Mouse (Mus musculus): ENCODE measurements around the gene Gpsm3. TPM values are rescaled to one million over a fixed set of nuclear protein-coding genes. Genes with fewer than 3 reads are reported as not detected.

Gene Gpsm3
- polyA plus RNA-seq, 1 experiment from 2014 or later: 4.8 TPM

DNA sequence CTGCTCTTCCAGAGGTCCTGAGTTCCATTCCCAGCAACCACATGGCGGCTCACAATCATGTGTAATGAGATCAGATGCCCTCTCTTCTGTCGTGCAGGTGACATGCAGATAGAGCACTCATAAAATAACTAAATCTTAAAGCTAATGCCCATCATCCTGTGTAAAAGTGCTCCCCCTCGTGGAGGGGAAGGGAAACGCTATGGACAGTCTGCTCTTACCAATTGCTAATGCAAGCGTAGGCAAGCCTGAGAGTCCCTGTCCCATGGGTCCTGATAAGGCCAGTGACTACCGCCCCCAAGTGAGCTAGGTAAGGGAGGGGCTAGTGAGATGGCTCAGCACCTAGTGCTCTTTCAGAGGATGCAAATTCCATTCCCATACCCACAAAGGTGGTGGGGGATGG is 29.4 kb downstream of the Gpsm3 start:
- H3K4me3 ChIP-seq (ENCODE audit: low read depth, low read length): no peak overlapping the region
- 20% methylated on average over 6 of the region's 6 CpGs for WGBS
- DNase-seq (ENCODE audit: low spot score, missing footprints): peak; percentile 93
- H3K9ac ChIP-seq (ENCODE audit: low read length): no peak overlapping the region
- no peak overlapping the region for H3K4me2 ChIP-seq
- peak; percentile 64 for ATAC-seq (ENCODE audit: low FRiP score)
- H3K27ac ChIP-seq (ENCODE audit: low read depth, low read length): no peak overlapping the region
- no peaks in the 10 kb centered on the region for H3K9me3 ChIP-seq (ENCODE audit: control insufficient read depth, low read length)
- no peaks in the 10 kb centered on the region for H3K27me3 ChIP-seq (ENCODE audit: control insufficient read depth, insufficient read depth, low read length)
- H3K4me1 ChIP-seq (ENCODE audit: control insufficient read depth, insufficient read depth, low read length): no peaks in the 10 kb centered on the region
- H3K36me3 ChIP-seq (ENCODE audit: control insufficient read depth, insufficient read depth, low read length): no peaks in the 10 kb centered on the region

DNA sequence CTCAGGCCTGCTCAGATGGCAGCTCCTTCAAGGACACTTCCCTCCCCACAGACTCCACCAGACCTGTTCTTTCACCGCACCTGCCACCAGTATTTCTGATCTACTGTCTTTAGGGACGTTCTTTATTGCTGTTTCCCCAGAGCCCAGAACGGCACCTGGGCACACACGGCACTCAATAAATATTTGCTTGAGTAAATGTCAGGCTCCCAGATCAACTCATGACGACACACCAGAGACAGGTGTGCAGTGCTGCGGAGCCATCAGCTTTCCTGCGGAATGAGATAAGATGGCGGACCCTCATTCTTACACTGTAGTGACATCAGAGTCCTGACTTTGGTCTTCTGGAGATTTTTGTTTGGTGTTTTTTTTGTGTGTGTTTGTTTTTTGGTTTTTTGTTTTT is 31.4 kb downstream of the Gpsm3 start:
- DNase-seq (ENCODE audit: low spot score, missing footprints): no peak

DNA sequence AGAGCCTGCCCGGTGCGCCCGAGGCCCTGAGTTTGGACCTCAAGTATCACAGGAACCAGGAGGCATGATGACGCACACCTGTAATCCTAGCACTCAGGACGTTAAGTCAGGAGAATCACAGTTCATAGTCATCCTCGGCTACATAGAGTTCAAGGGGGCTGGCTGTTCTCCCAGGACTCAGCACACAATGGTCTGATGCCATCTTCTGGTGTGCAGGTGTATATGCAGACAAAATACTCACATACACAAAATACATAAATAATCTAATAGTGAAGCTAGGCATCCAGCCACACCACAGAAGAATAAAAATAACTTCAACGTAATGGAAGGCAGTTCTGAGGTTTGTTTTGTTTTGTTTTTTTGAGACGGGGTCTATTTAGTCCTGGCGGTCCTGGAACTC is 33.6 kb downstream of the Gpsm3 start:
- H3K9me3 ChIP-seq (ENCODE audit: control insufficient read depth, low read length): no peaks in the 10 kb centered on the region
- H3K4me1 ChIP-seq (ENCODE audit: control insufficient read depth, insufficient read depth, low read length): peaks cover 15% of the 10 kb centered on the region
- H3K36me3 ChIP-seq (ENCODE audit: control insufficient read depth, insufficient read depth, low read length): no peaks in the 10 kb centered on the region
- WGBS: 89% methylated on average over 9 of the region's 9 CpGs
- no peak overlapping the region for H3K4me2 ChIP-seq
- no peak overlapping the region for H3K9ac ChIP-seq (ENCODE audit: low read length)
- ATAC-seq (ENCODE audit: low FRiP score) (no peak), DNase-seq (ENCODE audit: low spot score, missing footprints) (no peak)
- no peaks in the 10 kb centered on the region for H3K27me3 ChIP-seq (ENCODE audit: control insufficient read depth, insufficient read depth, low read length)
- H3K4me3 ChIP-seq (ENCODE audit: low read depth, low read length): no peak overlapping the region
- H3K27ac ChIP-seq (ENCODE audit: low read depth, low read length): no peak overlapping the region

More for the DNA sequence above, 31.4 kb downstream of the Gpsm3 start:
- Histone ChIP-seq H3K4me1 (ENCODE audit: control insufficient read depth, insufficient read depth, low read length) (peaks cover 1% of the 10 kb centered on the region), H3K4me2 (no peak overlapping the region), H3K36me3 (ENCODE audit: control insufficient read depth, insufficient read depth, low read length) (no peaks in the 10 kb centered on the region), H3K4me3 (ENCODE audit: low read depth, low read length) (no peak overlapping the region), H3K27ac (ENCODE audit: low read depth, low read length) (no peak overlapping the region), H3K9ac (ENCODE audit: low read length) (no peak overlapping the region), H3K9me3 (ENCODE audit: control insufficient read depth, low read length) (no peaks in the 10 kb centered on the region), H3K27me3 (ENCODE audit: control insufficient read depth, insufficient read depth, low read length) (no peaks in the 10 kb centered on the region)
- ATAC-seq (ENCODE audit: low FRiP score): no peak
- 88% methylated on average over 8 of the region's 8 CpGs for WGBS

DNA sequence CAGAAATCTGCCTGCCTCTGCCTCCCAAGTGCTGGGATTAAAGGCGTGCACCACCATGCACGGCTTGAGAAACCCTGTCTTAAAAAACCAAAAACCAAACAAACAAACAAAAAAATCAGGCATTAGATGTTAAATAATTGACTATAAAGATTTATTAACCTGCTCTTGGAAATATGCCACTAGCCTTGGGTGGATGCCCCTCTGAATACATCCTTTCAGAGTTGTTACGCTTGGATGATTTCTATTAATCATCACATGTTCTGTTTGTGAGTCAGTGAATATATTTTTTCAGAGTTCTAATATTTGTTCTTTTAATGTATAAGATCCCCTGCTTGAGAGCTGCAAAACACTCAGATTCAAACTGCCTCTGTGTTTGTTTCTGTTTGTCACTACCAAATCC is 35.4 kb downstream of the Gpsm3 start:
- H3K27me3 ChIP-seq (ENCODE audit: control insufficient read depth, insufficient read depth, low read length): peaks cover 3% of the 10 kb centered on the region; the same call in 1 of the 2 replicates
- H3K4me2 ChIP-seq: no peak overlapping the region
- no peak for ATAC-seq (ENCODE audit: low FRiP score)
- no peak overlapping the region for H3K4me3 ChIP-seq (ENCODE audit: low read depth, low read length)
- no peak overlapping the region for H3K9ac ChIP-seq (ENCODE audit: low read length)
- no peaks in the 10 kb centered on the region for H3K36me3 ChIP-seq (ENCODE audit: control insufficient read depth, insufficient read depth, low read length)
- peaks cover 30% of the 10 kb centered on the region for H3K4me1 ChIP-seq (ENCODE audit: control insufficient read depth, insufficient read depth, low read length)
- no peaks in the 10 kb centered on the region for H3K9me3 ChIP-seq (ENCODE audit: control insufficient read depth, low read length)
- WGBS: 96% methylated on average over 3 of the region's 3 CpGs
- H3K27ac ChIP-seq (ENCODE audit: low read depth, low read length): no peak overlapping the region
- DNase-seq (ENCODE audit: low spot score, missing footprints): no peak

DNA sequence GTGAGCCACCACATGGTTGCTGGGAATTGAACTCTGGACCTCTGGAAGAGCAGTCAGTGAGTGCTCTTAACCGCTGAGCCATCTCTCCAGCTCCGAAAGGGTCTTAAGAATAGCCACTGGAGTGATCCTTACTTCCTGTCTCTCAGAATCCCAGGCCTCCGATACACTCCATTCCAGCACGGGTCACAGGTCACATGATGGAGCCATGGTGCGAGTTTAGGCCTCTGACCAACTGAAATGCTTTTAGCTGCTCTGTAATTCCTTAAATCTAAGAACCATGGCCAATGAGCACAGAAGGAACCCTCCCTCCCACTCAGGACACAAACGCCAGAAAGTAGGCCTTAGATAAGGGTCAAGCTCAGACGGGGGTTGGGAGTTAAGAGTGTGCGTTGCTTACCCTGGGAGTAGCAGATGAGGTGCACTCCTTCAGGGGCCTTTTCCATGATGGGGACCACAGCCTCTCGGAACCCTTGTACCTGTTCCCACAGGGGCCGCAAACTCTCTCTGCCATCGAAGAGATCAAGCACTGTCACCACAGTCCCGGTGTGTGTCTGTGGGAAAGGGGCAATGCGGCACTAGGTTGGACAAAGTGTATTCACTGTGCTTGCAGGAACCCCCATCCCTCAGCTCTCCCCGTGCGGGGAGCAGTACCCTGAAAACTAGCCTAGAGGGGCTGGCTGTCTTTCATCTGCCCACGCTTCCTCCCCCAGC is 36.6 kb downstream of the Gpsm3 start:
- H3K4me2 ChIP-seq: peak overlapping the region; percentile 73
- peak overlapping the region; percentile 62 for H3K4me3 ChIP-seq (ENCODE audit: low read depth, low read length)
- peaks cover 39% of the 10 kb centered on the region for H3K4me1 ChIP-seq (ENCODE audit: control insufficient read depth, insufficient read depth, low read length)
- no peak for DNase-seq (ENCODE audit: low spot score, missing footprints)
- peaks cover 16% of the 10 kb centered on the region for H3K27me3 ChIP-seq (ENCODE audit: control insufficient read depth, insufficient read depth, low read length)
- no peak for ATAC-seq (ENCODE audit: low FRiP score)
- H3K36me3 ChIP-seq (ENCODE audit: control insufficient read depth, insufficient read depth, low read length): no peaks in the 10 kb centered on the region
- WGBS: 55% methylated on average over 16 of the region's 16 CpGs
- no peak overlapping the region for H3K27ac ChIP-seq (ENCODE audit: low read depth, low read length)
- no peaks in the 10 kb centered on the region for H3K9me3 ChIP-seq (ENCODE audit: control insufficient read depth, low read length)
- H3K9ac ChIP-seq (ENCODE audit: low read length): peak overlapping the region; percentile 64

DNA sequence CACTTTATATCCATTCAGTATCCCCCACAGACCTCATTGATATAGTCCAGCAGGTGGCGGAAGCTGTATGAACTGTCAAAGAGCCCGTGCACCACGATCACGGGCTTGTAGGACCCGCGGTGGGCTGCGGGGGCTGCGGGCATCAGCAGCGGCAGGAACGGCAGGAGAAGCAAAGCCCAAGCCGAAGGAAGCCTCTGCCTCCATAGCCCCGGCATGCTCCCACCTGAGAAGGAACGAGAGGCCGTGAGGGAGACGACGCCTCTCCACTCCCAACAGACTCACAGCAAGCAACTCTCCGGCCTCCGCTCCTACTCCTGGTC is 37.1 kb downstream of the Gpsm3 start:
- Histone ChIP-seq H3K36me3 (ENCODE audit: control insufficient read depth, insufficient read depth, low read length) (no peaks in the 10 kb centered on the region), H3K27me3 (ENCODE audit: control insufficient read depth, insufficient read depth, low read length) (peaks cover 21% of the 10 kb centered on the region), H3K4me3 (ENCODE audit: low read depth, low read length) (peak overlapping the region; percentile 62), H3K27ac (ENCODE audit: low read depth, low read length) (peak overlapping the region; percentile 50), H3K9me3 (ENCODE audit: control insufficient read depth, low read length) (no peaks in the 10 kb centered on the region), H3K9ac (ENCODE audit: low read length) (peak overlapping the region; percentile 64), H3K4me1 (ENCODE audit: control insufficient read depth, insufficient read depth, low read length) (peaks cover 43% of the 10 kb centered on the region), H3K4me2 (peak overlapping the region; percentile 73)
- ATAC-seq (ENCODE audit: low FRiP score) (peak; percentile 10; the same call in 1 of the 2 replicates), DNase-seq (ENCODE audit: low spot score, missing footprints) (no peak)
- 0% methylated on average over 18 of the region's 18 CpGs for WGBS

DNA sequence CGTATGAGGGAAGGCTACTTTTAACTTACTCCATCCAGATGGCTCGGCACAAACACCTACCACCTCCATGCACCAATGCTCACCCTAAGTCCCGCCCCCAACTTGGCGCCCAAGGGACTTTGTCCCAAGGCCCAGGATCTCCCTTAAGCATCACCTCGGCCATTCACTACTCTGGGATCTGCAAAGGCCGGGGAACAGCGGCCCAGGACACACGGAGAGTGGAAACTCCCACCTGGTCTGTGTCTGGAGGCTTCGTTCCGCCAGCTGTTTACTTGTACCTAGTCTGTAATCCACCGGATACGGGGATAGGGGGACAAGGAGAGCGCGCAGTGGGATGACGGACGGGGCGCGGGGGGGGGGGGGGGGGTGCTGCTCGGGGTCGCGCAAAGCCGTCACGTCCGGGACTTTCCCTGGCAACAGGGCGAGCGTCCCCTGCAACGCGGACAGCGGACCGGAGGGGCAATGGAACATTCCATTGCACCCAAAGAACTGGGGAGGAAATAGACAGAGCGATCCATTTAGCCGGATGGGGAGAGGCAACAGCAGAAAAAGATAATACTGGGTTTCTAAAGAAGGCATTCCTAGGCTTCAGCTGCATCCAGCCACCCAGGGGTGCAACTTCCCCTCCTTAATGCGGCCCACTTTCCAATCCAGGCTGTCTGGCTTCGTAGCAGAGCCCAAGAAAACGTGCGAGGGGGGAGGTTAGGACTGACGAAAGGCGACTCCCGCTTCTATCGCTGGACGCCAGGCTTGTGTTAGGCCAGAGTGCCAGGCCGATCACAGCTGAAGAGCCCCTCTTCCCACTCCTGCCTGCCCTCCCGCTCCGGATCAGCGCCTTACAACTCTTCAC is 37.7 kb downstream of the Gpsm3 start:
- Histone ChIP-seq H3K4me1 (ENCODE audit: control insufficient read depth, insufficient read depth, low read length) (peaks cover 47% of the 10 kb centered on the region), H3K9me3 (ENCODE audit: control insufficient read depth, low read length) (no peaks in the 10 kb centered on the region), H3K36me3 (ENCODE audit: control insufficient read depth, insufficient read depth, low read length) (no peaks in the 10 kb centered on the region), H3K9ac (ENCODE audit: low read length) (peak overlapping the region; percentile 64), H3K27ac (ENCODE audit: low read depth, low read length) (peak overlapping the region; percentile 88), H3K4me3 (ENCODE audit: low read depth, low read length) (peak overlapping the region; percentile 62), H3K4me2 (peak overlapping the region; percentile 73), H3K27me3 (ENCODE audit: control insufficient read depth, insufficient read depth, low read length) (peaks cover 25% of the 10 kb centered on the region)
- peak; percentile 82 for ATAC-seq (ENCODE audit: low FRiP score)
- 0% methylated on average over 43 of the region's 45 CpGs for WGBS
- DNase-seq (ENCODE audit: low spot score, missing footprints): peak; percentile 98

DNA sequence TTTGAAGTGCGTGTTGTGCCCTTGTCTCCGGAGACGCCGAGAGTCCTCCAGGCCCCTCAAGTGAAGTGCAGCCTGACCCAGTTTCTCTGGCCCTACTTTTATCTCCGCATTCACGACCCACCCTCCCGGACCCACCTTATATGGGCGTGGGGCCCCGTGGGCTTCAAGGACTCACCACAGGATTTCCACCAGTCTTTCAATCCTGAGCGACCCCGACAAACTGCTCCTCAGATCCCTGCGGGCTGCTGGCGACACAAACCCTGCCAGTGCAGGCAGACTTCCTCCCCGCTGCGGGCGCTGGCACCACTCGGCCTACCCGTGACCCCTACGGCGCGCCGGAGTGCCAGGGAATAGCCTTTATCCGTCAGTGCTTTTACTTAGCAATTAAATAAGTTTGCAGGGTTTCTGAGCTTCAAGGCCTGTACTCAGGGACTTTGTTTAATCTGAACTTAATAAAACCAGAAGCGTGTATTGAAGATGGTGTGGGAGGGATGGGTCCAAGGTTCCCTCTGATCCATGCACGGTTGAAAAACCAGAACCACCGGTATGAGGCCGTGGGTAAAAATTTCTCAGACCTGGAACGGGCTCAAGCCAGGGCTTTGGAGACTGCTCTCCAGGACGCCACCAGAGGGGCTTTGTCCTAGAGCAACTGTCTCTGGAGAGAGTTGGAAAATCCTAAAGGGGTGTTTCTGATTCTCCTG is 38.5 kb downstream of the Gpsm3 start, which contains the start of gene Ppt2:
Ppt2 (minus strand) TSS at position 568 of the 701 bp plus-strand sequence.
- Histone ChIP-seq H3K27ac (ENCODE audit: low read depth, low read length) (peak within 1 kb of the TSS; percentile 88), H3K9me3 (ENCODE audit: control insufficient read depth, low read length) (no peaks in the 10 kb centered on the region), H3K4me2 (peak within 1 kb of the TSS; percentile 73), H3K4me1 (ENCODE audit: control insufficient read depth, insufficient read depth, low read length) (peaks cover 47% of the 10 kb centered on the region), H3K9ac (ENCODE audit: low read length) (peak within 1 kb of the TSS; percentile 64), H3K27me3 (ENCODE audit: control insufficient read depth, insufficient read depth, low read length) (peaks cover 26% of the 10 kb centered on the region), H3K36me3 (ENCODE audit: control insufficient read depth, insufficient read depth, low read length) (no peaks in the 10 kb centered on the region), H3K4me3 (ENCODE audit: low read depth, low read length) (peak within 1 kb of the TSS; percentile 62)
- ATAC-seq (ENCODE audit: low FRiP score) (peak; percentile 0; the same call in 1 of the 2 replicates), DNase-seq (ENCODE audit: low spot score, missing footprints) (peak; percentile 90)
- WGBS: 5% methylated on average over 29 of the region's 29 CpGs
